Mouse (Mus musculus): ENCODE measurements at regions not wholly inside any gene's neighbourhood (a gene's known extent, or its start where the extent isn't known, plus 50 kb on each side); places are given as distances from the start of the nearest gene placed in this dataset.

- ATAC-seq (ENCODE audit: low FRiP score) (no peak), DNase-seq (ENCODE audit: low spot score) (no peak)
- H3K27ac ChIP-seq: no peak overlapping the region
- H3K36me3 ChIP-seq (replicated peaks; ENCODE audit: control insufficient read depth, insufficient read depth): no peaks in the 10 kb centered on the region
- 65% methylated on average over 6 of the region's 6 CpGs for WGBS
- H3K27me3 ChIP-seq (ENCODE audit: control insufficient read depth, insufficient read depth, low read length): no peaks in the 10 kb centered on the region
- no peak overlapping the region for H3K9ac ChIP-seq
- no peak overlapping the region for H3K4me3 ChIP-seq (replicated peaks; ENCODE audit: low read length)
- no peak overlapping the region for H3K4me2 ChIP-seq (replicated peaks)
- H3K9me3 ChIP-seq (ENCODE audit: control insufficient read depth, low read length): no peaks in the 10 kb centered on the region
- H3K4me1 ChIP-seq (replicated peaks; ENCODE audit: control insufficient read depth, insufficient read depth, low read length): 0 out of 2 replicates have a peak, but pooled peaks cover under 1% of the 10 kb centered on the region
Observed at GRCm38 (mm10) chr10:44892124-44892523, 174.9 kb upstream of the Prep start.

GRCm38 (mm10) chr10:44887081-44887683 lies 179.8 kb upstream of the Prep start:
- no peaks in the 10 kb centered on the region for H3K9me3 ChIP-seq (ENCODE audit: control insufficient read depth, low read length)
- no peak overlapping the region for H3K4me2 ChIP-seq (replicated peaks)
- H3K9ac ChIP-seq: no peak overlapping the region
- no peaks in the 10 kb centered on the region for H3K36me3 ChIP-seq (replicated peaks; ENCODE audit: control insufficient read depth, insufficient read depth)
- peak; percentile 77; the same call in 1 of the 2 replicates for ATAC-seq (ENCODE audit: low FRiP score)
- no peak for DNase-seq (ENCODE audit: low spot score)
- no peaks in the 10 kb centered on the region for H3K27me3 ChIP-seq (ENCODE audit: control insufficient read depth, insufficient read depth, low read length)
- H3K4me1 ChIP-seq (replicated peaks; ENCODE audit: control insufficient read depth, insufficient read depth, low read length): 0 out of 2 replicates have a peak, but pooled peaks cover 5% of the 10 kb centered on the region
- 22% methylated on average over 14 of the region's 14 CpGs for WGBS
- H3K27ac ChIP-seq: no peak overlapping the region
- H3K4me3 ChIP-seq (replicated peaks; ENCODE audit: low read length): no peak overlapping the region

- H3K9ac ChIP-seq: no peak overlapping the region
- H3K4me1 ChIP-seq (replicated peaks; ENCODE audit: control insufficient read depth, insufficient read depth, low read length): 0 out of 2 replicates have a peak, but pooled peaks cover 3% of the 10 kb centered on the region
- DNase-seq (ENCODE audit: low spot score) (no peak), ATAC-seq (ENCODE audit: low FRiP score) (no peak)
- no peaks in the 10 kb centered on the region for H3K9me3 ChIP-seq (ENCODE audit: control insufficient read depth, low read length)
- H3K27me3 ChIP-seq (ENCODE audit: control insufficient read depth, insufficient read depth, low read length): no peaks in the 10 kb centered on the region
- 55% methylated on average over 2 of the region's 2 CpGs for WGBS
- no peak overlapping the region for H3K4me2 ChIP-seq (replicated peaks)
- H3K27ac ChIP-seq: no peak overlapping the region
- no peaks in the 10 kb centered on the region for H3K36me3 ChIP-seq (replicated peaks; ENCODE audit: control insufficient read depth, insufficient read depth)
- no peak overlapping the region for H3K4me3 ChIP-seq (replicated peaks; ENCODE audit: low read length)
Observed at GRCm38 (mm10) chr10:44881967-44882366, 185.0 kb upstream of the Prep start.

- Histone ChIP-seq H3K27ac (no peak overlapping the region), H3K9me3 (ENCODE audit: control insufficient read depth, low read length) (no peaks in the 10 kb centered on the region), H3K4me1 (replicated peaks; ENCODE audit: control insufficient read depth, insufficient read depth, low read length) (no peaks in the 10 kb centered on the region), H3K36me3 (replicated peaks; ENCODE audit: control insufficient read depth, insufficient read depth) (no peaks in the 10 kb centered on the region), H3K4me2 (replicated peaks) (no peak overlapping the region), H3K9ac (no peak overlapping the region), H3K27me3 (ENCODE audit: control insufficient read depth, insufficient read depth, low read length) (no peaks in the 10 kb centered on the region), H3K4me3 (replicated peaks; ENCODE audit: low read length) (no peak overlapping the region)
- WGBS: 94% methylated on average over 9 of the region's 9 CpGs
- ATAC-seq (ENCODE audit: low FRiP score) (no peak), DNase-seq (ENCODE audit: low spot score) (no peak)
Observed at GRCm38 (mm10) chr10:44877076-44877663, 189.8 kb upstream of the Prep start.

- no peak for ATAC-seq (ENCODE audit: low FRiP score)
- H3K9me3 ChIP-seq (ENCODE audit: control insufficient read depth, low read length): no peaks in the 10 kb centered on the region
- no peak overlapping the region for H3K4me2 ChIP-seq (replicated peaks)
- H3K27me3 ChIP-seq (ENCODE audit: control insufficient read depth, insufficient read depth, low read length): no peaks in the 10 kb centered on the region
- DNase-seq (ENCODE audit: low spot score): no peak
- H3K4me3 ChIP-seq (replicated peaks; ENCODE audit: low read length): no peak overlapping the region
- no peaks in the 10 kb centered on the region for H3K4me1 ChIP-seq (replicated peaks; ENCODE audit: control insufficient read depth, insufficient read depth, low read length)
- H3K27ac ChIP-seq: no peak overlapping the region
- no peak overlapping the region for H3K9ac ChIP-seq
- 73% methylated on average over 5 of the region's 5 CpGs for WGBS
- no peaks in the 10 kb centered on the region for H3K36me3 ChIP-seq (replicated peaks; ENCODE audit: control insufficient read depth, insufficient read depth)
Observed at GRCm38 (mm10) chr10:44873642-44874285, 193.2 kb upstream of the Prep start.

GRCm38 (mm10) chr10:44864191-44864747 lies 202.7 kb upstream of the Prep start:
- H3K27me3 ChIP-seq (ENCODE audit: control insufficient read depth, insufficient read depth, low read length): no peaks in the 10 kb centered on the region
- H3K36me3 ChIP-seq (replicated peaks; ENCODE audit: control insufficient read depth, insufficient read depth): no peaks in the 10 kb centered on the region
- DNase-seq (ENCODE audit: low spot score) (no peak), ATAC-seq (ENCODE audit: low FRiP score) (no peak)
- H3K9me3 ChIP-seq (ENCODE audit: control insufficient read depth, low read length): 0 out of 2 replicates have a peak, but pooled peaks cover 4% of the 10 kb centered on the region
- H3K4me3 ChIP-seq (replicated peaks; ENCODE audit: low read length): no peak overlapping the region
- 91% methylated on average over 1 of the region's 1 CpGs for WGBS
- H3K4me1 ChIP-seq (replicated peaks; ENCODE audit: control insufficient read depth, insufficient read depth, low read length): no peaks in the 10 kb centered on the region
- no peak overlapping the region for H3K27ac ChIP-seq
- no peak overlapping the region for H3K9ac ChIP-seq
- H3K4me2 ChIP-seq (replicated peaks): no peak overlapping the region

GRCm38 (mm10) chr10:44862360-44862674 lies 204.7 kb upstream of the Prep start:
- WGBS: 75% methylated on average over 8 of the region's 8 CpGs
- no peak for ATAC-seq (ENCODE audit: low FRiP score)
- Histone ChIP-seq H3K4me3 (replicated peaks; ENCODE audit: low read length) (no peak overlapping the region), H3K27me3 (ENCODE audit: control insufficient read depth, insufficient read depth, low read length) (no peaks in the 10 kb centered on the region), H3K4me2 (replicated peaks) (no peak overlapping the region), H3K4me1 (replicated peaks; ENCODE audit: control insufficient read depth, insufficient read depth, low read length) (no peaks in the 10 kb centered on the region), H3K27ac (no peak overlapping the region), H3K9ac (no peak overlapping the region), H3K9me3 (ENCODE audit: control insufficient read depth, low read length) (0 out of 2 replicates have a peak, but pooled peaks cover 3% of the 10 kb centered on the region), H3K36me3 (replicated peaks; ENCODE audit: control insufficient read depth, insufficient read depth) (no peaks in the 10 kb centered on the region)
- no peak for DNase-seq (ENCODE audit: low spot score)

- 84% methylated on average over 10 of the region's 10 CpGs for WGBS
- H3K27me3 ChIP-seq (ENCODE audit: control insufficient read depth, insufficient read depth, low read length): no peaks in the 10 kb centered on the region
- H3K9ac ChIP-seq: no peak overlapping the region
- no peak overlapping the region for H3K4me2 ChIP-seq (replicated peaks)
- H3K36me3 ChIP-seq (replicated peaks; ENCODE audit: control insufficient read depth, insufficient read depth): no peaks in the 10 kb centered on the region
- H3K4me1 ChIP-seq (replicated peaks; ENCODE audit: control insufficient read depth, insufficient read depth, low read length): no peaks in the 10 kb centered on the region
- no peak overlapping the region for H3K27ac ChIP-seq
- no peak for ATAC-seq (ENCODE audit: low FRiP score)
- no peaks in the 10 kb centered on the region for H3K9me3 ChIP-seq (ENCODE audit: control insufficient read depth, low read length)
- H3K4me3 ChIP-seq (replicated peaks; ENCODE audit: low read length): no peak overlapping the region
- DNase-seq (ENCODE audit: low spot score): no peak
Observed at GRCm38 (mm10) chr10:44861671-44862359, 205.2 kb upstream of the Prep start.

GRCm38 (mm10) chr10:44857444-44857843 lies 209.6 kb upstream of the Prep start:
- no peak for ATAC-seq (ENCODE audit: low FRiP score)
- Histone ChIP-seq H3K4me3 (replicated peaks; ENCODE audit: low read length) (no peak overlapping the region), H3K9me3 (ENCODE audit: control insufficient read depth, low read length) (no peaks in the 10 kb centered on the region), H3K36me3 (replicated peaks; ENCODE audit: control insufficient read depth, insufficient read depth) (no peaks in the 10 kb centered on the region), H3K9ac (no peak overlapping the region), H3K27ac (no peak overlapping the region), H3K27me3 (ENCODE audit: control insufficient read depth, insufficient read depth, low read length) (no peaks in the 10 kb centered on the region), H3K4me1 (replicated peaks; ENCODE audit: control insufficient read depth, insufficient read depth, low read length) (no peaks in the 10 kb centered on the region), H3K4me2 (replicated peaks) (no peak overlapping the region)
- 78% methylated on average over 4 of the region's 4 CpGs for WGBS
- DNase-seq (ENCODE audit: low spot score): no peak
